Mouse (Mus musculus) frontal cortex, postnatal 36 days (tissue): ENCODE results near the gene Ifi203.
A peak's percentile ranks its signal among the peaks of the same experiment; 100 is the strongest.
"Not testable (repeated sequence)": the region's sequence is repeated elsewhere in the genome, so short reads cannot be mapped to it uniquely, and the experiment has no call there.

Experiments
- DNase-seq, 2 experiments: peaks; one replicate each; pipeline ENCODE4 v3.0.0; 2022; ENCODE audit warnings: low spot score in 2 of 2

Ifi203 gene

DNA sequence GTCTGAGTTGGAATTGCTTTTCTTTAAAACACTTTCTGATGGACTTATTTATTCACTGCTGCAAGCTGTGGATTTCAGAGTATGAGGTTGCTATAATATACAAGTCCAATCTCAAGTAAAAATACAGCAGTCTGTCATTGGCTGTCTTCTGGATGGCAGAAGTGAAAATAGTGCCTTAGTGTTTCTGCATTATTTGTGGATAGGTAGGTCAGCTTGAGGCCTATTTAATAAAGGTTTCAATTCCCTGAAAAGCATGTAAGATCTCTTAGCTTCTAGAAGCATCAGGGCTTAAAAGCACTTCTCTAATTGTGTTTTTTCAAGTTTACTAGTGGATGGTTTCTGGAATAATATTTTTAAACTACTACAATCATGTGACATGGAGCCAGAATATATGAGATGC, 52.7 kb downstream of the Ifi203 start:
- DNase-seq = not testable (repeated sequence)

DNA sequence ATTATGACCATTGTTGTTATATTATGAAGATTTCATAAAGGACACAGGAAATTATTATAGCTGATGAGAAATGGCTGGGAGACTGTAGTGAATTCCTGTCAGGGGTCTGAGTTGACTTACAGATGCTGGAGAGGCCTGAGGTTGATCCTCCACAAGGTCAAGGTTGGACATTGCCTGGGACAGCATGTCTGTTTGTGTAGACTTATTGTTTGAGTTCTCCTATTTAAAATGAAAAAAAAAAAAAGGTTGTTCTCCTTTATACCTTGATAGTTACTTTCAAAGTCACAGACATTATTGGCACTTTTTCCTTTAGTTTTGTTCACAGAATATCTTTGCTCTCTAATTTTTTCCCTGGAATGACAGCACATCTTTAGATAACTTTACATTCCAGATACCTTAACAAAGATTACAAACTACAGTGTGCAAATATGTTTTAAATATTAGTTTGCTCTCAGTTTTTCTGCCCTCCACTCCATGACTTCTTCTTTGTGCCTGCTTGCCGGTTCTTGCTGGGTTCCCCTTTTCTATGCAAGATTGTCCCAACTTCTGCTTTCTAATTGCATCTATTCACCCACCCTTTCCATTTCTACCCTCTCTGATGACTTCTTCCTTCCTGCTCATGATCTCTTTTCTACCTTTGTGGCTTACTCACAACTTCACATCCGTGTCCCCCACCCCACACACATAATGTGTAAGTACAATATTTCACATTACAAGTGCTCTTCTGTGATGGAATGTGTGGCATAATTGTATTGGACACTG, 55.3 kb downstream of the Ifi203 start:
- DNase-seq = not testable (repeated sequence)

DNA sequence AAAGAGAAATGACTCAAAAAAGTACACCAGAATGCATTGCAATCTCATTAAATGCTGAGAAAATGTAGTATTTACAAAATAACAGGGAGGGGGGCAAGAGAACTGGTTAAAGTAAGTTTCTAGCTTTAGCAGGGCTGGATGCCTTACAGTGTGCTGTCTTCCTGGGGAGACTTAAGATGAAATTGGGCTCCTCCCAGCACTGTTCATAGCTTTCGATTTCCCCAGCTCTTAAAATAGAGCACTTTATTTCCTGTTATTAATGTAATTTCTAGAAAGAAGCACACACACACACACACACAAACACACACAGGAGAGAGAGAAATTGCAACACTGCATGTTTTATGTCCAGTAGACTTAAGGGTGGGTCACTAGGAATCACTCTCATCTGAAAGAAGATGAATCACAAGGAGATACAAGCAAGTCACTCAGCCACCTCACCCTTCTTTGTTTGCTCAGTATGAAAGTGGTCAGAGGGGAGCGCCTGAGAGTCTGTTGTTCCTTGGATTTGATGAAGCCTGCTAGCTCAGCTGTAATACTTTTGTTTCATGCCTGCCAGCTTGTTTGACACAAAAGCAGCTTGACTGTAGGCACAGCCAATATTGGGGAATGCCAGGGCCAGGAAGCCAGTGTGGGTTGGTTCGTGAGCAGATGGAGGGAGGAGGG, 62.3 kb downstream of the Ifi203 start:
- peak in 1 of 2 experiments; percentile 3 for DNase-seq

DNA sequence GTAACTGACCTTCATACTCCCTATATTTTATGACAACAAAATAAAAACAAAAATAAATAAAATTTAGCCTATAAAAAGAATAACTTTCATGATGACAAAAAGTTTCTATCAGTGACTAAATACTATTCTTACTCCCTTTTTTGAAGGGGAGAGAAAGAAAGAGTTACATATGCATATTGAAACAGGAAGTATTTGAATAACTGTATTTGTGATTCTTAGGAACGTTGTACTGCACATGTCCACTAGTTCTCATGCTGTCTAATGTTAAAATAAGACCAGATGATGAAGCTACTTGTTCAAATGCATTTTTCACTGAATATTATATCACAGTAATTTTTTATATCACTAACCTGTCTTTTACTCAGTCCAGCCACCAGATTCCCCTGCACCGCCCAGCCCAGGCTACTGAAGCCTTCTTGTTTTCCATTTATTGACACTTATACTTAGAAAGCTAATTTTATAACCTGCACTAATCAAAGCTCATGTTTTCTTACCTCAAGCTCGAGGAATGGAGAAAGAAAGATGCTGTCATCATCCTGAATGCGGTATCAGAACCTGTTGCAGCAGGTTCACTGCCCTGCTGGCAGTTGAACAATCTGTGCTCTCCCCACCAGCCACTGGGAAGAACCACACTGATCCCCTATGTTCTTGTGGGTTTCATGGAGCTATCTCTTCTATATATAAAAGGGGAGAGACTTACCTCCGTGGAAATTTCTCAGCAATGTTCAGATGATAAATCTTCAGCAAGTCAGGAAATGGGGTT, 63.1 kb downstream of the Ifi203 start:
- not testable (repeated sequence) for DNase-seq

DNA sequence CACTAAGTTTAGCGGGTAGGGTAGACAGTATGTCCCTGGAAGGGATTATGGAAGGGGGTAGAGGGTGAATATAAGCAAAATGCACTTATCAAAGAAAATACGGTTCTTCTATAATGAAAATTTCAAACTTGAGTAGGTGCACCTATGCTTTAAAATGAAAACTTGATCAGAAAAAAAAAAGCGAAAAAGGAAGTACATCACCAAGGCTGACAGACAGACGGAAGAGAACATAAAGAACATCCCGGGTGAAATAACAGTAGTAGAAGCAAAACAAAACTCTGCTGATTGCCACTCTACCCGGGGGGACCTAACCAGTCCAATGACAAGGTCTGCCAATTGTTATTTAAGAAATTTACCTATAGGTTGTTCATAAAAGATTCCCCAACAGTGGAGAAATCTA, 64.2 kb downstream of the Ifi203 start:
- not testable (repeated sequence) for DNase-seq

DNA sequence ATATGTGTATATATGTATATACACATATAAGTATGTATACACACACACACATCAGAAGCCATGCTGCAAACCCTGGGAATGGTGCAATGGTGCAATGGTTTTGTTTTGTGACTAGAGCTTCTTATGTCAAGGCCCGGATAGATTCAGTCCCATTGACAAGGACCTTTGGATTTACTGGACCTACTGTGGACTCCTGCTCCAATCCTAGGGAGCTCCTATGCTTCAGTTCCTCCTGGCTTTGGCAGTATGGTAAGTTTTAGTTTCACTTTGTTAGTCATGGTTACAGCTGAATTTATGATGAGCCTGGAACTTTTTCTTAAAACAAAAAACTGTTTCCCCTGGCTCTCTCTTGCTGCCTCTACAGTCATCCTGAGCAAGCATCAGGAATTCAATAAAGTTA, 65.3 kb downstream of the Ifi203 start:
- not testable (repeated sequence) for DNase-seq
